Mouse (Mus musculus) limb, embryonic 10.5 days (tissue): ENCODE measurements around the gene Kcnk3. TPM values are rescaled to one million over a fixed set of nuclear protein-coding genes. Genes with fewer than 3 reads are reported as not detected.
A peak's percentile ranks its signal among the peaks of the same experiment; 100 is the strongest.

Source experiments
- DNase-seq: peaks from one replicate; pipeline ENCODE4 v3.0.0-alpha.2; 2017; ENCODE audit warnings: low spot score
- H3K27ac ChIP-seq: fragments of 300-500 bp; sonication (generic); 2 replicates; pipeline ENCODE4 v1.5.1; 2016; ENCODE audit warnings: mild to moderate bottlenecking
- H3K27me3 ChIP-seq: fragments of 300-500 bp; sonication (generic); 2 replicates; pipeline ENCODE4 v1.6.1; 2016; ENCODE audit warnings: low read depth, mild to moderate bottlenecking; ENCODE audit not compliant: poor library complexity, severe bottlenecking
- H3K36me3 ChIP-seq: fragments of 300-500 bp; sonication (generic); 2 replicates; pipeline ENCODE4 v1.6.1; 2016; ENCODE audit warnings: mild to moderate bottlenecking, moderate library complexity
- H3K4me1 ChIP-seq: fragments of 300-500 bp; sonication (generic); 2 replicates; pipeline ENCODE4 v1.6.1; 2016
- H3K4me3 ChIP-seq: fragments of 300-500 bp; sonication (generic); 2 replicates; pipeline ENCODE4 v1.5.1; 2016; ENCODE audit warnings: mild to moderate bottlenecking, moderate library complexity
- H3K9me3 ChIP-seq: fragments of 300-500 bp; sonication (generic); replicated peaks from 2 replicates; pipeline ENCODE4 v1.6.1; 2016; ENCODE audit warnings: mild to moderate bottlenecking
- WGBS: fragments of 180-500 bp; shearing (Covaris S2); methylation state at CpG from one replicate; pipeline ENCODE4 v1.1.7; 2016; 5-methylcytosine and 5-hydroxymethylcytosine counted together
- polyA plus RNA-seq: library from polyadenylated mRNA; unstranded; fragments of >200 nt; fragmentation: Nextera tagmentation; extraction: Ambion mirVana; gene quantifications from 2 replicates; pipeline ENCODE4 v1.2.1, GENCODE M21; 2016

The Kcnk3 gene
- polyA plus RNA-seq, 1 experiment from 2014 or later = 0.36 TPM

- H3K27ac ChIP-seq = no peak overlapping the region
- no peak for DNase-seq
- H3K27me3 ChIP-seq = no peaks in the 10 kb centered on the region
- H3K36me3 ChIP-seq = peaks cover 36% of the 10 kb centered on the region
- H3K4me1 ChIP-seq = no peaks in the 10 kb centered on the region
- H3K4me3 ChIP-seq = no peak overlapping the region
- WGBS = 88% methylated on average over 4 of the region's 4 CpGs
- H3K9me3 ChIP-seq = no peaks in the 10 kb centered on the region
These were observed 71.1 kb downstream of the Kcnk3 start for GRCm38 (mm10) chr5:30659042-30659441.

- no peaks in the 10 kb centered on the region for H3K27me3 ChIP-seq
- no peak overlapping the region for H3K27ac ChIP-seq
- WGBS = 92% methylated on average over 1 of the region's 1 CpGs
- H3K4me1 ChIP-seq = no peaks in the 10 kb centered on the region
- DNase-seq = no peak
- no peak overlapping the region for H3K4me3 ChIP-seq
- H3K36me3 ChIP-seq = peaks cover 29% of the 10 kb centered on the region
- no peaks in the 10 kb centered on the region for H3K9me3 ChIP-seq
These were observed 72.3 kb downstream of the Kcnk3 start for GRCm38 (mm10) chr5:30660278-30660677.

- Histone ChIP-seq H3K9me3 (no peaks in the 10 kb centered on the region), H3K27ac (no peak overlapping the region), H3K36me3 (peaks cover 24% of the 10 kb centered on the region), H3K4me1 (no peaks in the 10 kb centered on the region), H3K27me3 (no peaks in the 10 kb centered on the region), H3K4me3 (no peak overlapping the region)
- 95% methylated on average over 5 of the region's 5 CpGs for WGBS
- no peak for DNase-seq
These were observed 72.8 kb downstream of the Kcnk3 start for GRCm38 (mm10) chr5:30660813-30661212.

DNA sequence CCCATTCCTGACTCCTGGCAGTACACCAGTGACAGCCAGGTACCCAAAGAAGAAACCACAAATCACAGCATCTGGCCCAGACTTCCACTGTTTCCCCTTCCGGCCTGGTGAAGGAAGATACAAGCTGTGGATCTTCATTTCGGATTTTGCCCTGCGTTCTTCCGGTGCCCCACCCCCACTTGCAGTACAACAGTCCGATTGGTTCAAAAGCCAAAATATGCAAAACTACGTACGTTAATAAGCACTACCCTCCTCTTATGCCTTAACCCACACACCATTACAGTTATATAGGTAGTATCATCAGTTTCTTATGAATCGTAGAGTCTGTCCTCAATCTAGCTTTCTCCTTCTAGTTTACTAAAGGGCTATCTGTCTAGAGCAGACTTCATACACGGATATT, 77.4 kb downstream of the Kcnk3 start:
- Histone ChIP-seq H3K27me3 (no peaks in the 10 kb centered on the region), H3K36me3 (peaks cover 27% of the 10 kb centered on the region), H3K27ac (no peak overlapping the region), H3K4me3 (no peak overlapping the region), H3K9me3 (no peaks in the 10 kb centered on the region), H3K4me1 (peaks cover 20% of the 10 kb centered on the region)
- WGBS = 92% methylated on average over 9 of the region's 9 CpGs
- no peak for DNase-seq

DNA sequence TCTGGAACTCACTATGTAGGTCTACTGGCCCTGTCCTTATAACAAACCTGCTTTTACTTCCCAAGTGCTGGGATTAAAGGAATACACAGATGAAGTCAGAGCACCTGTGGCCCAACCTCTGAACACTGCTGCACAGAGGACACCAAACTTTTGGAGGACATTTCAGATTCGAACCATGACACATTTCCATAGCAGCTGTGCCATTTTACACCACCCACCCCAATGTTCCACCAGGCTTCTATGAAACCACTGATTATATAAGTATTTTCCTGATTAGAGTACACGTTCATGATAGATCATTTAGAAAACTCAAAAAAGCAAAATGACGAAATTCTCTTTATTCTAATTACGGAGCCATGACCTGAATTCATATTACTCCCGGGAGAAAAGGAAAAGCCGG, 78.0 kb downstream of the Kcnk3 start:
- H3K27ac ChIP-seq = peak overlapping the region; percentile 97
- no peaks in the 10 kb centered on the region for H3K9me3 ChIP-seq
- H3K27me3 ChIP-seq = no peaks in the 10 kb centered on the region
- 73% methylated on average over 6 of the region's 6 CpGs for WGBS
- DNase-seq = no peak
- H3K4me3 ChIP-seq = peak overlapping the region; percentile 87
- H3K36me3 ChIP-seq = peaks cover 33% of the 10 kb centered on the region
- peaks cover 20% of the 10 kb centered on the region for H3K4me1 ChIP-seq

GRCm38 (mm10) chr5:30666391-30667195, 78.6 kb downstream of the Kcnk3 start, which contains the start of gene Cenpa:
Cenpa (plus strand) TSS chr5:30666777.
- no peaks in the 10 kb centered on the region for H3K9me3 ChIP-seq
- WGBS = 1% methylated on average over 40 of the region's 40 CpGs
- peak within 1 kb of the TSS; percentile 97 for H3K27ac ChIP-seq
- peak; percentile 87 for DNase-seq
- H3K27me3 ChIP-seq = no peaks in the 10 kb centered on the region
- peaks cover 20% of the 10 kb centered on the region for H3K4me1 ChIP-seq
- H3K4me3 ChIP-seq = peak within 1 kb of the TSS; percentile 87
- peaks cover 39% of the 10 kb centered on the region for H3K36me3 ChIP-seq

DNA sequence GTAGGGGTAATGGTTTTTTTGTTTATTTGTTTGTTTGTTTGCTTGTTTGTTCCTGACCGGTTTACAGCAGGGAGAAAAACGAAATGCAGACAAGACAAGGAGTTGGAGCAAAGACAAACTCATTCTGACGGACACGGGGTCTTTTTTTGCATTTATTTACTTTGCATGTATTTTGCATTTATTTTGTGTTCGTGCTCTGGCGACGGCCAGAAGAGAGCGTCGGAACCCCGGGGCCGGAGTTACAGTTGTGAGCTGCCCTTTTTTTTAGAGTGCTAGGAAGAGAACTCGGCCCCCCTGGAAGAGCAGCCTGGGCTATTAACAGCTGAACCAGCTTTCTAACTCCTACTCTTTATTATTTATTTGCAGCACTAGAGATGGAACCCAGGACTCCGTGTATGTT, 79.2 kb downstream of the Kcnk3 start:
- Histone ChIP-seq H3K4me3 (peak overlapping the region; percentile 87), H3K9me3 (no peaks in the 10 kb centered on the region), H3K27ac (peak overlapping the region; percentile 97), H3K27me3 (no peaks in the 10 kb centered on the region), H3K36me3 (peaks cover 45% of the 10 kb centered on the region), H3K4me1 (peaks cover 20% of the 10 kb centered on the region)
- WGBS = 0% methylated on average over 13 of the region's 13 CpGs
- no peak for DNase-seq

DNA sequence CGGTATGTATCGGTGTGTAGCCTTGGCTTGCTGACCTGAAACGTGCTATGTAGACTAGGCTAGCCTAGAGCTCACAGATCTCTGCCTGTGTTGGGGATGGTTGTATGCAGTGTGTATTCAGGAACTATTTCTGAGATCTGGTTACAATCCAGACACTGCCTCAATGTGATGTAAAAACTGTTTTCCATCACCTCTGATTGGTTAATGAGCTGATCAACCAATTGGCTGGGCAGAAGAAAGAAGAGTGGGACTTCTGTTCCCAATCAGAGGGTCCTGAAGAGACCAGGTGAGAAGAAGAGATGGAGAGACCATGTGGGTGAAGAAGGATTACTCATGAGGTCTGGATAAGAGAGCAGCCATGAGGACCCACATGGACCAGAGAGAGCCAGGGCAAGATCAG, 79.7 kb downstream of the Kcnk3 start:
- H3K36me3 ChIP-seq = peaks cover 50% of the 10 kb centered on the region
- DNase-seq = no peak
- H3K27ac ChIP-seq = peak overlapping the region; percentile 97
- no peaks in the 10 kb centered on the region for H3K27me3 ChIP-seq
- WGBS = 10% methylated on average over 3 of the region's 3 CpGs
- H3K9me3 ChIP-seq = no peaks in the 10 kb centered on the region
- peak overlapping the region; percentile 87 for H3K4me3 ChIP-seq
- H3K4me1 ChIP-seq = peaks cover 20% of the 10 kb centered on the region

DNA sequence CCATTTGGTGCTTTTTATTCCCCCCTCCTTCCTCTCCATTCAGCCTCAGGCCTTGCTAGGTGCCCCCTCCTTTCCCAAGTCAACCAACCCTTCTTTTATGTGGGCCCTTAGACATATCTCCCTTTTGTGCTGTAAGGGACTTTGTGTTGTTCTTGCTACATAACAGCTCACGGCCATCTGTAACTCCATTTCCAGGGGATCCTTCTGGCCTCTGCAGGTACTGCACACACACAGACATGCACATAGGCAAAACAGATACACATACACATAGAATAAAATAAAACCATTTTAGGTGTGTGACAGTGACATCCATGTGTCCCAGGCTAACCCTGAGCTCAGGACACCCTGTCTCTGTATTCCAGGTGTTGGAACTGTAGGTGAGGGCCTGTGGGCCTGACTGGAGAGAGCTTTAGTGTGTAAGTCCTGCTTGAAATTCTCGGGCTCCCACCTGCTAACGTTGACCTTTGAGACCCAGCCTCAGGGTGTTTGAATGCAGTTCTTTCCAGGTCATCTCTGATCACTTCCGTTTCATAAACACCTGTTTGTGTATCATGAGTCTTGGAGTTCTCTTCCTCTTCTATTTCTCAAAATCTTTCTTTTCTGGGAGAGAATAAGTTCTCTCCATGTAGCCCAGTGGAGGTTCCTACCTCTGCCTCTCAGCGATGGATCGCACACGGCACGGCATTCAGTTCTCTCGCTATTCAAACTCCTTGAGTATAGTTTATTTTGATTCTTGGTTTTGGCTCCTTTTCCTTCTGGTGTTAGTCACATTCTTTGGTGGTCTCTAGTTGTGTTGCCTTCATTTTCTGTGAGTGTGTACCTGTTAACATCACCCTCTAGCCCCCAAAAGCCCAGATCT, 80.9 kb downstream of the Kcnk3 start:
- peak overlapping the region; percentile 87 for H3K4me3 ChIP-seq
- H3K9me3 ChIP-seq = no peaks in the 10 kb centered on the region
- no peak overlapping the region for H3K27ac ChIP-seq
- 94% methylated on average over 9 of the region's 9 CpGs for WGBS
- H3K36me3 ChIP-seq = peaks cover 62% of the 10 kb centered on the region
- no peaks in the 10 kb centered on the region for H3K27me3 ChIP-seq
- peaks cover 20% of the 10 kb centered on the region for H3K4me1 ChIP-seq
- no peak for DNase-seq

GRCm38 (mm10) chr5:30669496-30669830, 81.5 kb downstream of the Kcnk3 start:
- WGBS = 93% methylated on average over 3 of the region's 3 CpGs

GRCm38 (mm10) chr5:30670091-30670490, 82.1 kb downstream of the Kcnk3 start:
- Histone ChIP-seq H3K4me3 (no peak overlapping the region), H3K27me3 (no peaks in the 10 kb centered on the region), H3K9me3 (no peaks in the 10 kb centered on the region), H3K36me3 (peaks cover 74% of the 10 kb centered on the region), H3K4me1 (peaks cover 20% of the 10 kb centered on the region), H3K27ac (no peak overlapping the region)
- 94% methylated on average over 7 of the region's 7 CpGs for WGBS
- no peak for DNase-seq

More at GRCm38 (mm10) chr5:30669496-30669830, 81.5 kb downstream of the Kcnk3 start:
- DNase-seq = no peak
- H3K36me3 ChIP-seq = peaks cover 68% of the 10 kb centered on the region
- no peaks in the 10 kb centered on the region for H3K27me3 ChIP-seq
- no peaks in the 10 kb centered on the region for H3K9me3 ChIP-seq
- no peak overlapping the region for H3K27ac ChIP-seq
- peaks cover 20% of the 10 kb centered on the region for H3K4me1 ChIP-seq
- H3K4me3 ChIP-seq = no peak overlapping the region

GRCm38 (mm10) chr5:30674001-30674400, 86.0 kb downstream of the Kcnk3 start:
- Histone ChIP-seq H3K4me1 (peaks cover 5% of the 10 kb centered on the region), H3K27me3 (no peaks in the 10 kb centered on the region), H3K4me3 (no peak overlapping the region), H3K27ac (no peak overlapping the region), H3K36me3 (peaks cover 94% of the 10 kb centered on the region), H3K9me3 (no peaks in the 10 kb centered on the region)
- DNase-seq = no peak
- WGBS = 84% methylated on average over 7 of the region's 7 CpGs
